Mouse (Mus musculus) urinary bladder, postnatal 25 days (tissue): ENCODE measurements around the gene Sf3a1.

Source experiments
- DNase-seq: peaks from one replicate; pipeline ENCODE4 v3.0.0; 2022; ENCODE audit warnings: low spot score

Sf3a1 gene

DNA sequence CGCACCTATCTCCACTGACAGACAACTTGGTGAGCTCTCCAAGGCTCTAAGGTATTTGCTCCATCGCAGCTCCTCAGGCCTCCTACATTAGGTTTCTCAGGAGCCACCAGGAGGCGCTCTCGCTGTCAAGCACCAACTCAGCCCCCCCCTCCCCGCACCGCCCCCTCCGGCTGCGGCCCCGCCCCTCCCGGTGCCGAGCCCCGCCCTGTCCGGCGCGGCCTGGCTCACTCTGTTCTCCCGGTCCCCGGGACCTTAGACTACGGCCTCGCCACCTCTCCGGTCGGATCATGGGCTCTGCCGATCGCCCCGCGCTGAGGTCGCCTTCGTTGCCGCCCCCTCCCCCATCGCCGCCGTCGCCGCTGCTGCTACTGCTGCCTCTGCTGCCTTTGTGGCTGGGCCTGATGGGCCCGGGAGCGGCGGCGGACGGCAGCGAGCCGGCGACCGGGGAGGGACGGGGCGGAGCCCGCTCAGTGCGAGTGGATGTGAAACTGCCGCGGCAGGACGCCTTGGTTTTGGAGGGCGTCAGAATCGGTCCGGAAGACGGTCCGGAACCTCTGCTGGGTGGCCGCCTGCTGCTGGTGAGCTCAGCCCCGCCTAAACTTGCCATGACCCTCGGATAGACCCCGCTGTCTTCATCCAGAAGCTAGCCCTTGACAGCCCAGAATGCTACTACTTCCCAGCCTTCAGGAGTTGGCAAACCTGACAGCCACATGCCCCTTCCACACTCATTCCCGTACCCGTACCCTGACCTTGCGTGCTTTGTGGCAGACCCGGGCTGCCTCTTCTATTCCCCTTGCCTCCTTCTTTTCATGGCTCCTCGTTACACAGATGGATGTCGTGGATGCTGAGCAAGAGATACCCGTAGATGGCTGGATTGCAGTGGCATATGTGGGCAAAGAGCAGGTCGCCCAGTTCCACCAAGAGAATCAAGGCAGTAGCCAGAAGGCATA lies 24.9 kb upstream of the Sf3a1 start, which contains the start of gene Rnf215:
TSS of gene Rnf215 (plus strand) at position 217 of the 950 bp plus-strand sequence.
- peak; percentile 95 for DNase-seq

- no peak for DNase-seq
Measured at GRCm38 (mm10) chr11:4138964-4139363, 21.2 kb upstream of the Sf3a1 start.

GRCm38 (mm10) chr11:4141505-4141904 lies 18.6 kb upstream of the Sf3a1 start:
- no peak for DNase-seq

DNA sequence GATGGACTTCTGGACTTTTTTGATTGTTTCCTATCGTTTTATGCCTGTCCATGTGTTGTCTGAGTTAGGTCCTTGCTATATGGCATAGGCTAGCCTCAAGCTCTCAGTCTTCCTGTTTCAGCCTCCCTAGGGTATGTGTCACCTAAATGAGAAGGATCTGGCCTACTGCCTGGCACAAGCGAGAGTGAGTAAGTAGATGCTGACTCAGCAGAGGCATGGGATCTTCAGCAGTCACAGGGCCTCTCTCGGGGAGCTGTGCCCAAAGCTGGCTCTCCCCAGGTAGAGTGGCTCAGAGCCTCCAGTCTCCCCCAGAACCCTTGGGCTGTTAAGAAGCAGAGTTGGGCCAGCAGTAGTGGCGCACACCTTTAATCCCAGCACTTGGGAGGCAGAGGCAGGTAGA lies 17.8 kb upstream of the Sf3a1 start:
- DNase-seq, result no peak

DNA sequence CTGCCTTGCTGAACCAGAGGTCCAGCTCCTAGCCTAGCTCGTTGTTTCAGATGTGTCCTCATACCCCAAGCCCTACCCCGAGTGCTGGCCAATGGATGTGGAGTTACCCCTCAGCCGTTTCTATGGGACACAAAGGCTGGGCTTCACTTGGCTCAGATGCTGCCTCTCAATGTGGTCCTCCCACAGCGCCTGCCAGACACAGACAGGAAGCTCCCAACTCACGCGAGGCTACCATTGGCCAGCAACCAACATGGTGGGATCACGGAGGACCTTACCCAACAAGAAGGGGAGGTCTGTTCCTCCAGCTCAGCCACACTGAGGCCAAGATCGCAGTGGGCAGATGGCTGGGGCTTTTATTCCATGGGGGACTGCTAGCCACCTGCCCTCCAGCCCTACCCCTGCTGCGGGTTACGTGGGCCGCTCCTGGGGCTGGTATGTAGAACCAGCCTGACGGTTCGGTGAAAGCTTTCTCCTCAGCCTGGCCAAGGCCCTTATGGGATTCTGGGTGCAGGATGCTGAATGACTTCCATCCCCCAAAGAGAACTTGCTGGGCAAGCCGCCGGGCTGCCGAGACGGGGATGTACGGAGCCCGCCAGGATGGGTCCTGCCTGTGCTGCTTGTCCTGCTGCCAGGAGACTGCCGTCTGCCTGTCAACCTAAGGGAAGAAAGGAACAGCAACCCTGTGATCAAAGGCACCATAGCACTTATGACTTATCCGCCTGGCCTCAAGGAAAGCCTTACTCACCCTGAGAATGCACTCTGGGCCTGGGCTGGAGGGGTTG lies 16.7 kb upstream of the Sf3a1 start:
- DNase-seq, result no peak

DNA sequence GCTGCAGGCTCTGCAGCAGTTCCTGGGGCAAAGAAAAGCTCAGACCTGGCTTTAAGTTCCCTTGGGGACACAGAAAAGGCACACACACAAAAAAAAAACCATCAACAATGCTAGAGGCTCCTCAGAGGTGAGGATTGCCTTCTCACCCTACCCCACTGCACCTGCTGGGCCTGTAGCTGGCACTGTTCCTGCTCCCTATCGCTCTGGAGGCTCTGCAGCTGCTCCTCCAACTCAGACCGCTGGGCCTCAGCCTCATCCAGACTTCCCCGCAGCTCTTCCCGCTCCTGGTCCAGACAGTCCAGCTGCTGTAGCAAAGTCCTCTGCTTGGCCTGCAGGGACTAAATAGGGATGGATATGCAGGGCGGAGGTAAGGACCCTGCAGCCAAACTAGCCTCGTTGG lies 13.8 kb upstream of the Sf3a1 start:
- no peak for DNase-seq

- DNase-seq, result no peak
Measured at GRCm38 (mm10) chr11:4147098-4147497, 13.1 kb upstream of the Sf3a1 start.

DNA sequence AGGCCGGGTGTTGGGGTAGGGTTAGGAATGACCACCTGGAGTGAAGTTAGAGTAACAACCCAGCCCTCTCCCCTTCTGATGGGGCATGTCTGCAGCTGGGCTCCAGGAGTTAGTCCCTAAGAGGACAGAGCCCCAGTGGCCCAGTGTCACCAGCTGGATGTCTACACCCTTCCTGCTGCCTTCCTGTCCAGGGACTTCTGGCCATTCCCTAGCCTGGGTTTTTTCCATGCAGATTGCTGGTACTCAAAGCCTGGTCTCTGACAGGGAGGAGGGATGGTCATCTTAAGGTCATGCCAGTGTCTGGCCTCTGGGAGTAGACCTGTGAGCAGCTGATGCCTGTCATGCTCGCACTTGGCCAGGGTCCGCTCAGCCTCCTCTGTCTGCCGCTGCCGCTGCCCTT lies 12.0 kb upstream of the Sf3a1 start:
- DNase-seq, result no peak

GRCm38 (mm10) chr11:4148536-4149156 lies 11.5 kb upstream of the Sf3a1 start:
- no peak for DNase-seq

DNA sequence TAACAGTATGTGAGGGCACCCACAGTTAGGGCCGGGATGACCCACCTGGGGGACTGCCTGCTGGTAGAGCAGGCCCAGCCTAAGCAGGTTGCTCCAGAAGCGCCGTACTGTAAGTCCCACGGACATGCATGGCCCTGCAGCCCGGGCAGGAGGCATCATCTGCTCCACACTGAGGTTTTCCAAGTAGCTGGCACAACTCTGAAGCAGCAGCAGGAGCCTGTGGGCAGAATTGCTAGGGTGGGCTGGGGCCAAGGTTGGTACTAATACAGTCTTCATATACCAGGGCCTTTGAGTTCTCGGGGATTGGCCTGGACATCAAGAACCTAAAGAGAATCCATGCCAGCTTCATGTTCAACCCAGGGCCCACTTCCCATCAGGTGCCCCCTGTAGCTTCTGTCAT lies 10.3 kb upstream of the Sf3a1 start:
- no peak for DNase-seq

GRCm38 (mm10) chr11:4153694-4154093 lies 6.5 kb upstream of the Sf3a1 start:
- DNase-seq, result no peak

DNA sequence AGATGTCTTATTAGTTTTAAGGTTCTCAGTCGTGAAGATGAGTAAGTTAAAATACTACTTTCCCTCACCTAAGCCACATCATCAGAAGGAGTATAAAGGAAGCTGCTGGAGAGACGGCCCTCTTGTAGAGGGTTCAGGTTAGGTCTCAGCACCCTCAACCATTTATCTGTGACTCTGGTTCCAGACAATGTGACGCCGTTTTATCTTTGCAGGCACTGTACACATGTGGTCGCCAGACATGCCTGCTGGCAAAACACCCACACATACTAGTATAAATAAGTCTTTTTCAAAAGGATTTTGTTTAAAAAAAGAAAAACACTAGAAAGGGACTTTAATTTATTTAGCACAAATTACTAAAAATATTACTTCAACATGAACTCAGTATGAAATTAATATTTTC lies 4.5 kb upstream of the Sf3a1 start:
- DNase-seq, result no peak

- DNase-seq, result no peak
Measured at GRCm38 (mm10) chr11:4158676-4159075, 1.5 kb upstream of the Sf3a1 start.

GRCm38 (mm10) chr11:4160758-4161480 lies 769 bp downstream of the Sf3a1 start:
- no peak for DNase-seq

DNA sequence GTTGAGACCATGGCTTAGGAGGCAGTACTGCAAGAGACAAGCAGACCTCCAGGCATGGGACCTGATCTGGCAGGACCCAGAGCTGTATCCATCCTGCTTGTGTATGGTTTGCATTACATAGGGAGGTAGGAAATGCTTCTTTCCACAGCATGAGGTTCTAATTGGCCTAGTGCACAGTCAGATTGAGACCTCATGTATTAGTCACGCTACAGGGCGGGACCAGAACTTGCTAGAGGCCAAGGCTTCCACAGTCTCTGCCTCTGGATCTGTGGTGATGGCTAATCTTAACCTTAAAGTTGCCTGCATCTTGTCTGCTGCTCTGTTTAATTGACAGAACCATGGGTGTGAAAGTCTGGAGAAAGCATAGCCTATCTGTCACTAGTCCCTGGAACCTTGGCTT lies 4.6 kb downstream of the Sf3a1 start:
- no peak for DNase-seq

DNA sequence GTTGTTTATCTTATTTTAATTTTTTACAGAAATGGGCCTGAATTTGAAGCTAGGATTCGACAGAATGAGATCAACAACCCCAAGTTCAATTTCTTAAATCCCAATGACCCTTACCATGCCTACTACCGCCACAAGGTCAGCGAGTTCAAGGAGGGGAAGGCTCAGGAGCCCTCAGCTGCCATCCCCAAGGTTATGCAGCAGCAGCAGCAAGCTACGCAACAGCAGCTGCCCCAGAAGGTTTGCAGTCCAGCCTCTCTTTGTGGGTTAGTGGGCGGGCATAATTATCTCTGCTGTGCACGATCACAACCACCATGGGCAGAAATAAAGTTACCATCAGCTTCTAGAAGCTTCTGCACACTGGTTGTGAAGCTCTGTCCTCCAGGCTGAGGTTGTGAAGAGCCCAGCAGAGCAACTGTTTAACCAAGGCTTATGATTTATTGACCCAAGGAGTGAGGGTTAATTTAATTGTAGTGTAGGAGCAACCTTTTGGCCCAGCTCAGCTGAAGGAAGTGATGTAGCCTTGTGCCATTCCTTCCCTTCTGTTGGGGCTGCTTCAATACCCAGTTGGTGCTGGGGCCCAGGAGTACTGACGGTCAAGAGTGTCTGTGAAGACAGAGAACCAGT lies 6.4 kb downstream of the Sf3a1 start:
- no peak for DNase-seq

- no peak for DNase-seq
Measured at GRCm38 (mm10) chr11:4174586-4174985, 14.4 kb downstream of the Sf3a1 start.

DNA sequence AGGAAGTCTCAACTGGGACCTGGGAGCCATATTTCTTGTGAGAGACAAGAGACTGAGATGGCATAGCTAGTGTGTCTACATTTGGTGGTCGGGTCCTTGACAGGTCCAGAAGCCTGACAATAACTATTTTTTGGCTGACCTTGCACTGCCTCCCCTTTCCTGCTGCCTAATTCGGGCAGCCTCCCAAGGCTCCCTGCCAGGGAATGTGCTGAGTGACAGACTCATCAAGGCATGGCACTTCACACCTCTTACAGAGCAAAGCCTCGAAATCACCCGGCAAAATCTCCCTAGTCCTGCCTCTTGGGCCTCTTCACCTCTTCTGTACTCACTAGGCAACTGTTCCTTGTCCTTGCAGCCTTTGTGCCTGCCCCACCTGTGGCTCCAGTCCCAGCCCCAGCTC lies 17.6 kb downstream of the Sf3a1 start:
- DNase-seq, result no peak

GRCm38 (mm10) chr11:4182061-4182460 lies 21.9 kb downstream of the Sf3a1 start:
- DNase-seq, result no peak

GRCm38 (mm10) chr11:4183511-4183910 lies 23.4 kb downstream of the Sf3a1 start:
- no peak for DNase-seq

DNA sequence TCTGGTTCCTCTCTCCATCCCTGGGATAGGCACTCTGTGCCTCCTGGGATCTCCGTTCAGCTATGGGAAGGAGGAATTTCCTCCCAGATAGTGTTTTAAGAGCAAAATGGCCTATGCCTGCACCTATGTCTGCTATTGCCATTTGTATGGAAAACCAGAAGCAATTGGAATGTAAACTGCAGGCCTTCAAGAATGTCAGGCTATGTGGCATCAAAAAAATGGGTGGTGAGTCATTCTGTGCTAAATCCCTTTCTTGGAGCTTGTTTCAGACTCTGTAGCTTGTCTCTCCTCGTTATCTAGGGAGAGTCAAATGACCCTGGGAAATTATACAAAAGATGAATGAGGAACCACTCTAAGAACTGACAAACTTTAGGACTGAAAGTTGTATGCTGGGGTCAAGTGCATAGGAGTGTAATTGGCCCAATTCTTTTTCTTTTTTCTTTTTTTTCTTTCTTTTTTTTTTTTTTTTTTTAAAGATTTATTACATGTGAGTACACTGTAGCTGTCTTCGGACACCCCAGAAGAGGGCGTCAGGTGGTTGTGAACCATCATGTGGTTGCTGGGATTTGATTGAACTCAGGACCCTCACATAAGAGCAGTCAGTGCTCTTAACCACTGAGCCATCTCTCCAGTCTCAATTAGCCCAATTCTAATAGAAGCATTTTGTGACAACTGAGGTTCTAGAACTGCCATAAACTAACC lies 24.3 kb downstream of the Sf3a1 start:
- DNase-seq, result no peak
